Mouse (Mus musculus) embryonic facial prominence, embryonic 12.5 days (tissue): Measurements from ENCODE around the gene Zfp981. TPM values are rescaled to one million over a fixed set of nuclear protein-coding genes. Genes with fewer than 3 reads are reported as not detected.
"Not testable (repeated sequence)": the region's sequence is repeated elsewhere in the genome, so short reads cannot be mapped to it uniquely, and the experiment has no call there.

Source experiments
- ATAC-seq: fragments of 200-750 bp; cut with Nextera tagmentation; 2 replicates; pipeline ENCODE4 v1.8.0; 2017; ENCODE audit not compliant: insufficient number of reproducible peaks, insufficient read depth, low FRiP score, low TSS enrichment
- H3K27ac ChIP-seq: fragments of 300-500 bp; sonication (generic); 2 replicates; pipeline ENCODE4 v1.5.1; 2016; ENCODE audit warnings: mild to moderate bottlenecking
- H3K27me3 ChIP-seq: fragments of 300-500 bp; sonication (generic); 2 replicates; pipeline ENCODE4 v1.6.1; 2016; ENCODE audit warnings: mild to moderate bottlenecking, moderate library complexity
- H3K36me3 ChIP-seq: fragments of 300-500 bp; sonication (generic); 2 replicates; pipeline ENCODE4 v1.6.1; 2016; ENCODE audit warnings: mild to moderate bottlenecking
- H3K4me1 ChIP-seq: fragments of 300-500 bp; sonication (generic); 2 replicates; pipeline ENCODE4 v1.6.1; 2016
- H3K4me2 ChIP-seq: fragments of 300-500 bp; sonication (generic); replicated peaks from 2 replicates; pipeline ENCODE4 v1.6.1; 2016; ENCODE audit warnings: mild to moderate bottlenecking, moderate library complexity
- H3K4me3 ChIP-seq: fragments of 300-500 bp; sonication (generic); 2 replicates; pipeline ENCODE4 v1.5.1; 2016; ENCODE audit warnings: mild to moderate bottlenecking
- H3K9ac ChIP-seq: fragments of 300-500 bp; sonication (generic); 2 replicates; pipeline ENCODE4 v1.6.1; 2016; ENCODE audit warnings: mild to moderate bottlenecking, moderate library complexity
- H3K9me3 ChIP-seq: fragments of 300-500 bp; sonication (generic); 2 replicates; pipeline ENCODE4 v1.6.1; 2016; ENCODE audit warnings: mild to moderate bottlenecking, moderate library complexity
- WGBS: fragments of 180-500 bp; shearing (Covaris S2); methylation state at CpG from one replicate; pipeline ENCODE4 v1.1.7; 2016; 5-methylcytosine and 5-hydroxymethylcytosine counted together
- polyA plus RNA-seq: library from polyadenylated mRNA; unstranded; fragments of >200 nt; fragmentation: Nextera tagmentation; extraction: Ambion mirVana; gene quantifications from 2 replicates; pipeline ENCODE4 v1.2.1, GENCODE M21; 2016

The Zfp981 gene
- polyA plus RNA-seq, 1 experiment from 2014 or later: 0.06 TPM

GRCm38 (mm10) chr4:146491993-146492392 lies 9.8 kb upstream of the Zfp981 start:
- peaks cover 49% of the 10 kb centered on the region for H3K9me3 ChIP-seq
- not testable (repeated sequence) for H3K4me3 ChIP-seq, H3K36me3 ChIP-seq, H3K4me1 ChIP-seq, H3K27me3 ChIP-seq, H3K27ac ChIP-seq, H3K4me2 ChIP-seq, H3K9ac ChIP-seq, ATAC-seq
- WGBS: 82% methylated on average over 1 of the region's 1 CpGs

DNA sequence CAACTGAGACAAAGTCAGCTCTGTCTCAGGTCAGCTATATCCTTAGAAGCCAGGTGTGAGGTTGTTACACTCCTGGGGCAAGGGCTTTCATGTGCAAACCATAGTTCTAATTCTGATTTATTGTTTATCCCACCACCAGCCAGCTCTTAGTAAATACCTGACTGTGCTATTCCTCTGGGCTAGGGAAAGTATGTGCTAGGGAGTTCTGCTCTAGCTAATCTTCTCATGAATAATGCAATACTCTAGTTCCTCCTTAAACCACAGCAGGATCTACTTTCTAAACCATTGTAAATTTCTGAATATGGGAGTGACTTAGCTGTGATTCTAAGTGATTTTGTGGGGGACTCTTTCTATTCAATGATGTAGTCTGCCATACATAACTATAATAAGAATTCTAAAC lies 9.4 kb upstream of the Zfp981 start:
- no peaks in the 10 kb centered on the region for H3K36me3 ChIP-seq
- no peak overlapping the region for H3K4me2 ChIP-seq
- H3K9ac ChIP-seq: no peak overlapping the region
- no peaks in the 10 kb centered on the region for H3K4me1 ChIP-seq
- no peak overlapping the region for H3K4me3 ChIP-seq
- no peaks in the 10 kb centered on the region for H3K27me3 ChIP-seq
- H3K9me3 ChIP-seq: peaks cover 52% of the 10 kb centered on the region
- no peak overlapping the region for H3K27ac ChIP-seq
- no peak for ATAC-seq

GRCm38 (mm10) chr4:146492851-146493250 lies 9.0 kb upstream of the Zfp981 start:
- Histone ChIP-seq H3K4me3 (no peak overlapping the region), H3K36me3 (no peaks in the 10 kb centered on the region), H3K27me3 (no peaks in the 10 kb centered on the region), H3K9me3 (peaks cover 56% of the 10 kb centered on the region), H3K4me1 (no peaks in the 10 kb centered on the region), H3K9ac (no peak overlapping the region), H3K4me2 (no peak overlapping the region), H3K27ac (no peak overlapping the region)
- WGBS: 48% methylated on average over 1 of the region's 1 CpGs
- ATAC-seq: peak; percentile 54; the same call in 1 of the 2 replicates

GRCm38 (mm10) chr4:146493319-146493907 lies 8.4 kb upstream of the Zfp981 start:
- peaks cover 55% of the 10 kb centered on the region for H3K9me3 ChIP-seq
- not testable (repeated sequence) for H3K27ac ChIP-seq, H3K36me3 ChIP-seq, H3K9ac ChIP-seq, H3K4me3 ChIP-seq, H3K4me1 ChIP-seq, H3K27me3 ChIP-seq, H3K4me2 ChIP-seq
- WGBS: 85% methylated on average over 6 of the region's 6 CpGs
- ATAC-seq: 0 out of 2 replicates have a peak, but pooled peaks have one; percentile 13

- peak; percentile 42; the same call in 1 of the 2 replicates for ATAC-seq
- WGBS: 66% methylated on average over 4 of the region's 4 CpGs
Observed at GRCm38 (mm10) chr4:146494980-146495379, 6.8 kb upstream of the Zfp981 start.

GRCm38 (mm10) chr4:146497695-146498275 lies 4.0 kb upstream of the Zfp981 start:
- H3K27me3 ChIP-seq, H3K9ac ChIP-seq, H3K4me2 ChIP-seq, ATAC-seq, H3K4me1 ChIP-seq, H3K36me3 ChIP-seq, H3K27ac ChIP-seq, H3K4me3 ChIP-seq: not testable (repeated sequence)
- H3K9me3 ChIP-seq: peaks cover 57% of the 10 kb centered on the region
- 82% methylated on average over 9 of the region's 9 CpGs for WGBS

More at GRCm38 (mm10) chr4:146494980-146495379, 6.8 kb upstream of the Zfp981 start:
- Histone ChIP-seq H3K9ac (no peak overlapping the region), H3K9me3 (peaks cover 62% of the 10 kb centered on the region), H3K4me1 (no peaks in the 10 kb centered on the region), H3K4me2 (no peak overlapping the region), H3K4me3 (no peak overlapping the region), H3K27ac (no peak overlapping the region), H3K36me3 (no peaks in the 10 kb centered on the region), H3K27me3 (no peaks in the 10 kb centered on the region)

GRCm38 (mm10) chr4:146509029-146509428 lies 7.2 kb downstream of the Zfp981 start:
- H3K4me1 ChIP-seq, H3K4me2 ChIP-seq, H3K27ac ChIP-seq, H3K9ac ChIP-seq, H3K4me3 ChIP-seq, ATAC-seq, H3K36me3 ChIP-seq, H3K27me3 ChIP-seq: not testable (repeated sequence)
- H3K9me3 ChIP-seq: peaks cover 18% of the 10 kb centered on the region
- 95% methylated on average over 23 of the region's 24 CpGs for WGBS

DNA sequence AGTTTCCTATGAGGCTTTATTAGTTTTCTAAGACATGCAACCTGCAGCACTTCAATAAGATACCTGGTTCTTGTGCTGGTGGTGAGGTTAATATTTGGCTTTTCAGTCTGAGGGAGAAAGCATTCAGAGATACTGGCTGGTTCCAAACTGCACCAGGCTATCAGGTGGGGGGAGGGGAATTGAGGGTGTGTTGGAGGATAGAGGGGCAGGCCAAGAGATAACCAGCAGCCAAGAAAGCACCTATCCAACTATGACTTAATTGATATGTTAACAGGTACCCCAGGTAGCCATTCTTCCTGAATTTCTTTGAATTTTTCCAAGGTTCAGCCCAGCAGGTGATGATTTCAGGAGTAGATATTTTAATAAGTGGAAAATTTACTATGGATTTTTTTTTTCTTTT lies 10.0 kb downstream of the Zfp981 start:
- H3K27ac ChIP-seq, H3K9ac ChIP-seq, H3K36me3 ChIP-seq, H3K27me3 ChIP-seq, H3K4me1 ChIP-seq, H3K4me3 ChIP-seq, ATAC-seq, H3K4me2 ChIP-seq: not testable (repeated sequence)
- peaks cover 36% of the 10 kb centered on the region for H3K9me3 ChIP-seq

DNA sequence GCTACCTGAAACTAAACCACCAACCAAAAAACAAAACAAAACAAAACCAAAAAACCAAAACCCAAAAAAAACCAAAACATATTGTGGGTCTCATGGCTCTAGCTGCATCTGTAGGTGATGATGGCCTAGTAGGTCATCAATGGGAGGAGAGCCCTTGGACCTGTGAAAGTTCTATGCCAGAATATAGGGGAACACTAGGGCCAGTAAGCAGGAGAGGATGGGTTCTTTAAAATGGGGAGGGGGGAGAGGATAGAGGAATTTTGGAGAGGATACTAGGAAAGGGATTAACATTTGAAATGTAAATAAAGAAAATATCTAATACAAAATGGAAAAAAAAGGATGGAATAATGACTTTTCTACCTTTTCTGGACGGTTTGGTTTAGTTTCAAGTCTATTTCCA lies 14.6 kb downstream of the Zfp981 start:
- no peaks in the 10 kb centered on the region for H3K27me3 ChIP-seq
- no peak overlapping the region for H3K9ac ChIP-seq
- H3K9me3 ChIP-seq: peaks cover 59% of the 10 kb centered on the region
- 52% methylated on average over 1 of the region's 1 CpGs for WGBS
- no peaks in the 10 kb centered on the region for H3K4me1 ChIP-seq
- H3K4me2 ChIP-seq: no peak overlapping the region
- no peaks in the 10 kb centered on the region for H3K36me3 ChIP-seq
- no peak overlapping the region for H3K27ac ChIP-seq
- ATAC-seq: no peak
- no peak overlapping the region for H3K4me3 ChIP-seq

DNA sequence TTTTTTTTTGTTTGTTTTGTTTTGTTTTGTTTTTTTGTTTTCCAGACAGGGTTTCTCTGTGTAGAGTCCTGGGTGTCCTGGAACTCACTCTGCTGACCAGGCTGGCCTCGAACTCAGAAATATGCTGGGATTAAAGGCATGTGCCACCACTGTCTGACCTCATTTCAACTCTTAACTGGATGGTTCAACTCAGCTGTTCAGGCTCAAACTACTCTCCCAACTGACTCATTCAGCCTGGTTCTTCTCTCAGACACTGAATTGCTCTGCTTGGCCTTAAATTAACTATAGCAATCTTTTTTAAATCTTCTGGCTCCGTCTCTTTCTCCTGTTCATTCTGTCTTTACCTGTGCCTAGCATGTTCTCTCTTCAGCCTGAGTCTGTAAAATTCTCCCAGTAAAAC lies 15.3 kb downstream of the Zfp981 start:
- H3K4me1 ChIP-seq, H3K27me3 ChIP-seq, ATAC-seq, H3K4me3 ChIP-seq, H3K9ac ChIP-seq, H3K36me3 ChIP-seq, H3K4me2 ChIP-seq, H3K27ac ChIP-seq: not testable (repeated sequence)
- 66% methylated on average over 2 of the region's 2 CpGs for WGBS
- peaks cover 61% of the 10 kb centered on the region for H3K9me3 ChIP-seq

- Histone ChIP-seq H3K4me3 (no peak overlapping the region), H3K9me3 (peaks cover 67% of the 10 kb centered on the region), H3K36me3 (no peaks in the 10 kb centered on the region), H3K4me2 (no peak overlapping the region), H3K4me1 (no peaks in the 10 kb centered on the region), H3K27me3 (no peaks in the 10 kb centered on the region), H3K27ac (no peak overlapping the region), H3K9ac (no peak overlapping the region)
- ATAC-seq: 0 out of 2 replicates have a peak, but pooled peaks have one; percentile 72
- WGBS: 88% methylated on average over 2 of the region's 2 CpGs
Observed at GRCm38 (mm10) chr4:146520723-146521122, 18.9 kb downstream of the Zfp981 start.

DNA sequence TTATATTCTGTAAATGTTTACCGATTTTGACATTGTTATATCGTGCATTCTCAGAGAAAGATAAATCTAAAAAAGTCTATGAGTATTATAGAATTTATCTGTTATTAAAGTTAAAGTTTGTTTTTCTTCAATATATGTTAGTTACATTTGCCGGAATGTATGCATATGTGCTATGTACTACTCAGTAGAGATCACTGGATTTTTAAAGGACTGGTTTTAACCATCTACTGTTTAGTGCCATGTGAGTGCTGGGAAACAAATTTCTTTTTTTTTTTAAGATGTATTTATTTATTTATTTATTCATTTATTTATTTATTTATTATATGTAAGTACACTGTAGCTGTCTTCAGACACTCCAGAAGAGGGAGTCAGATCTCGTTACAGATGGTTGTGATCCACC lies 32.7 kb downstream of the Zfp981 start:
- H3K4me1 ChIP-seq: no peaks in the 10 kb centered on the region
- H3K27ac ChIP-seq: no peak overlapping the region
- no peak overlapping the region for H3K9ac ChIP-seq
- WGBS: 87% methylated on average over 4 of the region's 4 CpGs
- H3K4me2 ChIP-seq: no peak overlapping the region
- no peak overlapping the region for H3K4me3 ChIP-seq
- peaks cover 49% of the 10 kb centered on the region for H3K9me3 ChIP-seq
- no peaks in the 10 kb centered on the region for H3K36me3 ChIP-seq
- H3K27me3 ChIP-seq: no peaks in the 10 kb centered on the region
- no peak for ATAC-seq
